Mouse (Mus musculus): ENCODE results near the gene Iqgap1. TPM values are rescaled to one million over a fixed set of nuclear protein-coding genes. Genes with fewer than 3 reads are reported as not detected.

Gene Iqgap1
- total and polyA plus RNA-seq, 2 experiments from 2014 or later: 23.6 to 39.8 TPM

GRCm38 (mm10) chr7:80747371-80747770 is 78.4 kb downstream of the Iqgap1 start:
- Histone ChIP-seq H3K27ac (ENCODE audit: low read depth) (peak overlapping the region; percentile 83), H3K4me3 (ENCODE audit: low read depth, low read length) (no peak overlapping the region), H3K9me3 (replicated peaks; ENCODE audit: control insufficient read depth, low read length) (no peaks in the 10 kb centered on the region), H3K4me2 (ENCODE audit: low read depth, low read length) (no peak overlapping the region), H3K36me3 (replicated peaks; ENCODE audit: control insufficient read depth, insufficient read depth, low read length) (peaks cover 87% of the 10 kb centered on the region), H3K4me1 (ENCODE audit: control insufficient read depth, insufficient read depth) (peaks cover 9% of the 10 kb centered on the region), H3K27me3 (ENCODE audit: control insufficient read depth, insufficient read depth, low read length) (no peaks in the 10 kb centered on the region), H3K9ac (replicated peaks; ENCODE audit: low read depth, low read length) (no peak overlapping the region)
- ATAC-seq (ENCODE audit: insufficient read depth, low read depth): 0 out of 2 replicates have a peak, but pooled peaks have one; percentile 45
- DNase-seq (ENCODE audit: low spot score): peak; percentile 53
- TF ChIP-seq CTCF (IDR thresholded peaks at IDR 0.05; ENCODE audit: low read depth): no peak
- TF ChIP-seq EP300 (IDR thresholded peaks at IDR 0.05; ENCODE audit: low read depth): no peak
- whole genome bisulfite sequencing: 39% methylated on average over 7 of the region's 7 CpGs

DNA sequence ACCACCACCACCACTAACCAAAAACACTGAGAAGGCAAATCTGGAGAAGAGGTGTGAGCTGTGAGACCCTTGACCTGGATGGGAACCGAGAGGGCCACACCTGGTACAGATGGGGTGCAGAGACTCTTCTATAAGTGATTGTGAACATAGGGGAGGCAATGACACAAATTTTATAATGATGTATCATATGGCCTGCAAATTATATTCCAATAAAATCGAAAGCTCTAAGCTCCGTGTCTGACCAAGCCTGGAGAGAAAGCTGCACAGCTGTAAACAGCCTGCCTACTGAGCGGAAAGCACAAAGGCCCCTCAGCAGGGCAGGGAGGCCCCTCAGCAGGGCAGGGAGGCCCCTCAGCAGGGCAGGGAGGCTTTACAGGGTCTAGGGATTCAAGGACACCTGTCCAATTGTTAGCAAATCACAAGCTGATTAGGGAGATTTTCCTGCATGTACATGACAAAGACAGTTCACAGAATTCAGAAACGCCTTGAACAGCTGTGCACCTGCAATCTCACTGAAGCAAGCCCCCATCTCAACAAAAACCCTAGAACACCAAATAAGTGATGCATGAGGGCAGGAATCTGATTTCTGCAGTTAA is 79.5 kb downstream of the Iqgap1 start:
- Histone ChIP-seq H3K4me3 (ENCODE audit: low read depth, low read length) (no peak overlapping the region), H3K9me3 (replicated peaks; ENCODE audit: control insufficient read depth, low read length) (no peaks in the 10 kb centered on the region), H3K4me1 (ENCODE audit: control insufficient read depth, insufficient read depth) (peaks cover 9% of the 10 kb centered on the region), H3K36me3 (replicated peaks; ENCODE audit: control insufficient read depth, insufficient read depth, low read length) (peaks cover 87% of the 10 kb centered on the region), H3K27ac (ENCODE audit: low read depth) (peak overlapping the region; percentile 83; the same call in 1 of the 2 replicates), H3K9ac (replicated peaks; ENCODE audit: low read depth, low read length) (no peak overlapping the region), H3K27me3 (ENCODE audit: control insufficient read depth, insufficient read depth, low read length) (no peaks in the 10 kb centered on the region), H3K4me2 (ENCODE audit: low read depth, low read length) (no peak overlapping the region)
- 36% methylated on average over 5 of the region's 5 CpGs for WGBS
- DNase-seq (ENCODE audit: low spot score) (no peak), ATAC-seq (ENCODE audit: insufficient read depth, low read depth) (no peak)
- TF ChIP-seq CTCF (IDR thresholded peaks at IDR 0.05; ENCODE audit: low read depth) (no peak), EP300 (IDR thresholded peaks at IDR 0.05; ENCODE audit: low read depth) (no peak)

DNA sequence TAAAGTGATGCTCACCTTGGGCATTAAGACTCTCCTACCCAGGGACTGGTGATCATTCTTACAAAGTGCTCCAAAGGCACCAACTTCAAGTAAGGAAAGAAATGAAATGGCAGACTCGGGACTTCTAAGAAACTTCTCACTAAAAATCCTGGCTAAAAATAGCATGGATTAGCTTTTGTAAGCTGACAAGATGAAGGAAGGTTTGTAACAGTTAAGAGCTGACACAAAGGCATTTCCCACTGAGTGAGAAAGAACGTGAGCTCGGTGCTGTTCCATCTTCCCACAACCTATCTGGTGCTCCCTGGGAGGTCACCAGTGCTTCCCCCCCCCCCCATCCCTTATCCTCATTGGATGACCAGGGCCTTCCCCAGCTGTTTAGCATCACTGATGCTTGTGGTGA is 80.0 kb downstream of the Iqgap1 start:
- H3K4me1 ChIP-seq (ENCODE audit: control insufficient read depth, insufficient read depth): peaks cover 9% of the 10 kb centered on the region
- H3K36me3 ChIP-seq (replicated peaks; ENCODE audit: control insufficient read depth, insufficient read depth, low read length): peaks cover 83% of the 10 kb centered on the region

GRCm38 (mm10) chr7:80745250-80745649 is 80.5 kb downstream of the Iqgap1 start:
- peak overlapping the region; percentile 83 for H3K27ac ChIP-seq (ENCODE audit: low read depth)
- peaks cover 9% of the 10 kb centered on the region for H3K4me1 ChIP-seq (ENCODE audit: control insufficient read depth, insufficient read depth)
- H3K9me3 ChIP-seq (replicated peaks; ENCODE audit: control insufficient read depth, low read length): no peaks in the 10 kb centered on the region
- H3K4me3 ChIP-seq (ENCODE audit: low read depth, low read length): no peak overlapping the region
- TF ChIP-seq EP300 (IDR thresholded peaks at IDR 0.05; ENCODE audit: low read depth) (no peak), CTCF (IDR thresholded peaks at IDR 0.05; ENCODE audit: low read depth) (no peak; the same call in 1 of the 2 replicates)
- ATAC-seq (ENCODE audit: insufficient read depth, low read depth) (no peak), DNase-seq (ENCODE audit: low spot score) (peak; percentile 32)
- WGBS: 32% methylated on average over 9 of the region's 9 CpGs
- H3K27me3 ChIP-seq (ENCODE audit: control insufficient read depth, insufficient read depth, low read length): no peaks in the 10 kb centered on the region
- H3K9ac ChIP-seq (replicated peaks; ENCODE audit: low read depth, low read length): no peak overlapping the region
- peaks cover 83% of the 10 kb centered on the region for H3K36me3 ChIP-seq (replicated peaks; ENCODE audit: control insufficient read depth, insufficient read depth, low read length)
- no peak overlapping the region for H3K4me2 ChIP-seq (ENCODE audit: low read depth, low read length)

More for the DNA sequence above, 80.0 kb downstream of the Iqgap1 start:
- Histone ChIP-seq H3K27me3 (ENCODE audit: control insufficient read depth, insufficient read depth, low read length) (no peaks in the 10 kb centered on the region), H3K4me3 (ENCODE audit: low read depth, low read length) (no peak overlapping the region), H3K9me3 (replicated peaks; ENCODE audit: control insufficient read depth, low read length) (no peaks in the 10 kb centered on the region), H3K4me2 (ENCODE audit: low read depth, low read length) (no peak overlapping the region), H3K9ac (replicated peaks; ENCODE audit: low read depth, low read length) (no peak overlapping the region), H3K27ac (ENCODE audit: low read depth) (peak overlapping the region; percentile 83; the same call in 1 of the 2 replicates)
- TF ChIP-seq CTCF (IDR thresholded peaks at IDR 0.05; ENCODE audit: low read depth): no peak
- TF ChIP-seq EP300 (IDR thresholded peaks at IDR 0.05; ENCODE audit: low read depth): no peak
- ATAC-seq (ENCODE audit: insufficient read depth, low read depth): no peak
- DNase-seq (ENCODE audit: low spot score): no peak
- WGBS: 15% methylated on average over 3 of the region's 3 CpGs

GRCm38 (mm10) chr7:80743920-80744630 is 81.7 kb downstream of the Iqgap1 start:
- Histone ChIP-seq H3K27me3 (ENCODE audit: control insufficient read depth, insufficient read depth, low read length) (no peaks in the 10 kb centered on the region), H3K9ac (replicated peaks; ENCODE audit: low read depth, low read length) (no peak overlapping the region), H3K36me3 (replicated peaks; ENCODE audit: control insufficient read depth, insufficient read depth, low read length) (peaks cover 83% of the 10 kb centered on the region), H3K9me3 (replicated peaks; ENCODE audit: control insufficient read depth, low read length) (no peaks in the 10 kb centered on the region), H3K27ac (ENCODE audit: low read depth) (no peak overlapping the region), H3K4me1 (ENCODE audit: control insufficient read depth, insufficient read depth) (peaks cover 9% of the 10 kb centered on the region), H3K4me3 (ENCODE audit: low read depth, low read length) (no peak overlapping the region), H3K4me2 (ENCODE audit: low read depth, low read length) (no peak overlapping the region)
- DNase-seq (ENCODE audit: low spot score) (no peak), ATAC-seq (ENCODE audit: insufficient read depth, low read depth) (no peak)
- TF ChIP-seq EP300 (IDR thresholded peaks at IDR 0.05; ENCODE audit: low read depth) (no peak), CTCF (IDR thresholded peaks at IDR 0.05; ENCODE audit: low read depth) (no peak)
- 57% methylated on average over 9 of the region's 9 CpGs for WGBS

Measured in heart, postnatal 0 days (tissue).